Mouse (Mus musculus) embryonic facial prominence, embryonic 12.5 days (tissue): ENCODE data around the gene Gal3st4. TPM values are rescaled to one million over a fixed set of nuclear protein-coding genes. Genes with fewer than 3 reads are reported as not detected.

Experiments
- ATAC-seq: fragments of 200-750 bp; cut with Nextera tagmentation; 2 replicates; pipeline ENCODE4 v1.8.0; 2017; ENCODE audit not compliant: insufficient number of reproducible peaks, insufficient read depth, low FRiP score, low TSS enrichment
- H3K27ac ChIP-seq: fragments of 300-500 bp; sonication (generic); 2 replicates; pipeline ENCODE4 v1.5.1; 2016; ENCODE audit warnings: mild to moderate bottlenecking
- H3K27me3 ChIP-seq: fragments of 300-500 bp; sonication (generic); 2 replicates; pipeline ENCODE4 v1.6.1; 2016; ENCODE audit warnings: mild to moderate bottlenecking, moderate library complexity
- H3K36me3 ChIP-seq: fragments of 300-500 bp; sonication (generic); 2 replicates; pipeline ENCODE4 v1.6.1; 2016; ENCODE audit warnings: mild to moderate bottlenecking
- H3K4me1 ChIP-seq: fragments of 300-500 bp; sonication (generic); 2 replicates; pipeline ENCODE4 v1.6.1; 2016
- H3K4me2 ChIP-seq: fragments of 300-500 bp; sonication (generic); replicated peaks from 2 replicates; pipeline ENCODE4 v1.6.1; 2016; ENCODE audit warnings: mild to moderate bottlenecking, moderate library complexity
- H3K4me3 ChIP-seq: fragments of 300-500 bp; sonication (generic); 2 replicates; pipeline ENCODE4 v1.5.1; 2016; ENCODE audit warnings: mild to moderate bottlenecking
- H3K9ac ChIP-seq: fragments of 300-500 bp; sonication (generic); 2 replicates; pipeline ENCODE4 v1.6.1; 2016; ENCODE audit warnings: mild to moderate bottlenecking, moderate library complexity
- H3K9me3 ChIP-seq: fragments of 300-500 bp; sonication (generic); 2 replicates; pipeline ENCODE4 v1.6.1; 2016; ENCODE audit warnings: mild to moderate bottlenecking, moderate library complexity
- WGBS: fragments of 180-500 bp; shearing (Covaris S2); methylation state at CpG from one replicate; pipeline ENCODE4 v1.1.7; 2016; 5-methylcytosine and 5-hydroxymethylcytosine counted together
- polyA plus RNA-seq: library from polyadenylated mRNA; unstranded; fragments of >200 nt; fragmentation: Nextera tagmentation; extraction: Ambion mirVana; gene quantifications from 2 replicates; pipeline ENCODE4 v1.2.1, GENCODE M21; 2016

The Gal3st4 gene
- polyA plus RNA-seq, 1 experiment from 2014 or later: 4.3 TPM

DNA sequence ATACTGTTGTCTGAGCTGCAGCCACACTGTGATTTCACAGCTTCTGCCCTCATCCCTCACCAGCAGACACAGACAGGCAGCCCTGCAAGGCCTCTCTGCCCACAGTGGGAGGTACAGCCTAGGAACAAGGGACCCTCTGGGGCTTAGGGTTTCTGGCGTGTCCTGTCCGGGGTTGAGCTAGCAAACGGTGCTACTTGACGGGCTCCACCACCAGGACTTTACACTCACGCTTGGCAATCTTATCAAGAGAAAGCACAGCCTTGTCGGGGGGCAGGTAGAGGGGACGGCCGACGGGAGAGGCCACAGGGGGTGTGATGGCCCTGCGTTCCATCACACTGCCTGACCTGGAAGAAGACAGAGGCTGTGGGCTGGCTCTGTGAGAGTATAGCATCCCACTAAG, 12.6 kb downstream of the Gal3st4 start:
- Histone ChIP-seq H3K27me3 (no peaks in the 10 kb centered on the region), H3K9ac (no peak overlapping the region), H3K4me2 (no peak overlapping the region), H3K4me3 (no peak overlapping the region), H3K36me3 (peaks cover 40% of the 10 kb centered on the region), H3K27ac (no peak overlapping the region), H3K4me1 (peaks cover 20% of the 10 kb centered on the region), H3K9me3 (no peaks in the 10 kb centered on the region)
- 76% methylated on average over 10 of the region's 10 CpGs for WGBS
- no peak for ATAC-seq

DNA sequence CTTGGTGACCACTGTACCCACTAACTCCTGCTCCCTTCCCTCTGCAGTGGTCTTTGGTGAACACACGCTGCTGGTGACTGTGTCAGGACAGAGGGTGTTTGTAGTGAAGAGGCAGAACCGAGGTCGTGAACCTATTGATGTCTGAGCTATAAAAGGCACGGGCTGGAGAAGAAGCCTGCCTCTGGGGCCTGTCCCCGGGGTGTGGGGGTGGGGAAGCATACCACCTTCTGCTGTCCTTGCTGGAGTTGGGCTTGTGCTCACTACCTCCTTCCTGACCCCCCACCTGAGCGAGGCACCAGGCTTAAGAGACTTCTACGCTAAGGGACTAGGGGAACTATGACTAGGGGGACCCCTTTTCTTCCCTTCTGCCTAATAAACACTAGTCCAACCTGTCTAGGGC, 13.6 kb downstream of the Gal3st4 start:
- H3K9me3 ChIP-seq: no peaks in the 10 kb centered on the region
- H3K9ac ChIP-seq: no peak overlapping the region
- no peak overlapping the region for H3K27ac ChIP-seq
- H3K4me3 ChIP-seq: no peak overlapping the region
- ATAC-seq: no peak
- peaks cover 40% of the 10 kb centered on the region for H3K36me3 ChIP-seq
- no peak overlapping the region for H3K4me2 ChIP-seq
- no peaks in the 10 kb centered on the region for H3K27me3 ChIP-seq
- WGBS: 54% methylated on average over 7 of the region's 7 CpGs
- peaks cover 16% of the 10 kb centered on the region for H3K4me1 ChIP-seq

DNA sequence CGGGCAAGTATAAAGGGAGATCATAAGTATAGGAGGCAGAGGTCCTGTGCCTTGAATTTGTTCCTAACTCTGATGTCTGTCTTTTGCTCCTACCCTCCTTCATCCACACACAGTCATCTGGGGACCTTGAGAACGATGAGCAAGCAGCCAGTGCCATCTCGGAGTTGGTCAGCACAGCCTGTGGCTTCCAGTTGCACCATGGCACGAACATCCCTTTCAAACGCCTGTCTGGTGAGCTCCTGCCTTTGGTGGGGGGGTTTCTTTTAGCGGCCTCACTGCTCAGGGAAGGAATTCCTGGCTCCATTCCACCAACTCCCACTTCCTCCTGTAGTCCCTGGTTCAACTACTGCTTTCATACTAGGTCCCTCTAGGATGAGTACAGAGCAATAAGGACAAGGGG, 14.1 kb downstream of the Gal3st4 start:
- Histone ChIP-seq H3K9me3 (no peaks in the 10 kb centered on the region), H3K27ac (no peak overlapping the region), H3K4me2 (no peak overlapping the region), H3K4me1 (peaks cover 16% of the 10 kb centered on the region), H3K36me3 (peaks cover 40% of the 10 kb centered on the region), H3K9ac (no peak overlapping the region; the same call in 1 of the 2 replicates), H3K4me3 (no peak overlapping the region), H3K27me3 (no peaks in the 10 kb centered on the region)
- 74% methylated on average over 6 of the region's 6 CpGs for WGBS
- no peak for ATAC-seq

DNA sequence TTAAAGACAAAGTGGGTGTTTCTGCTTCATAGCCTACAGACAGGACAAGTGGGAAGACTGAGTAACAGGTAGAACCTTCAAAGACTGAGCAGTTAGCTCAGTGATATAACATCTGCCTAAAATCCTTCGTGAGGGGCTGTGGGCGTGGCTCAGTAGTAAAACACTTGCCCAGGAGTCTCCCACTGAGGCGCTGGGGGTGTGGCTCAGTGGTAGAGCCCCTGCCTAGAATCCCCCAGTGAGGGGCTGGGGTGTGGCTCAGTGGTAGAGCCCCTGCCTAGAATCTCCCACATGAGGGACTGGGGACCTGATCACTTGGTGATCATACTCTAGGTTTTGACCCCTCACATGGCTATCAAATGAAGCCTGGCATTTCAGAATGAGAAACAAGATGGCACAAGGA, 14.6 kb downstream of the Gal3st4 start:
- Histone ChIP-seq H3K27me3 (no peaks in the 10 kb centered on the region), H3K36me3 (peaks cover 40% of the 10 kb centered on the region), H3K9me3 (no peaks in the 10 kb centered on the region), H3K4me1 (peaks cover 13% of the 10 kb centered on the region), H3K27ac (no peak overlapping the region), H3K4me2 (no peak overlapping the region), H3K4me3 (no peak overlapping the region), H3K9ac (no peak overlapping the region; the same call in 1 of the 2 replicates)
- 82% methylated on average over 3 of the region's 3 CpGs for WGBS
- no peak for ATAC-seq

DNA sequence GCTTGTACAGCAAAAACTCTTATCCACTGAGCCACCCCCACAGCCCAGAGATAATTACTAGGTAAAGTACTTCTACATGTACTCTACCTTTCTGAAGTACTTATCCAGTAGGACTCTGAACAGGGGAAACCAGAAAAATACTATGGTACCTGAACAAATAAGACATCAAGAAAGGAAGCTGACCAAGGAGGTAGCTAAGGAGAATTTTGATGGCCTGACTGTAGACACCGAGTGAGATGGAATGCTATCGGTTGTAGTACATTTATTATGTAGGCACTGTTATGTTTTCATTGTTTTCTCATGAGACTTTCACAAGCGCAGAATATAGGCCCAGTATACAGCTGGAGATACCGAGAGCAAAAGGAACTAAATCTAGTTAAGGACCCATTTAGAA, 15.1 kb downstream of the Gal3st4 start:
- Histone ChIP-seq H3K9ac (no peak overlapping the region), H3K4me3 (no peak overlapping the region), H3K9me3 (no peaks in the 10 kb centered on the region), H3K4me2 (no peak overlapping the region), H3K27ac (no peak overlapping the region), H3K36me3 (peaks cover 40% of the 10 kb centered on the region), H3K27me3 (no peaks in the 10 kb centered on the region), H3K4me1 (peaks cover 8% of the 10 kb centered on the region)
- no peak for ATAC-seq
- 92% methylated on average over 4 of the region's 4 CpGs for WGBS

DNA sequence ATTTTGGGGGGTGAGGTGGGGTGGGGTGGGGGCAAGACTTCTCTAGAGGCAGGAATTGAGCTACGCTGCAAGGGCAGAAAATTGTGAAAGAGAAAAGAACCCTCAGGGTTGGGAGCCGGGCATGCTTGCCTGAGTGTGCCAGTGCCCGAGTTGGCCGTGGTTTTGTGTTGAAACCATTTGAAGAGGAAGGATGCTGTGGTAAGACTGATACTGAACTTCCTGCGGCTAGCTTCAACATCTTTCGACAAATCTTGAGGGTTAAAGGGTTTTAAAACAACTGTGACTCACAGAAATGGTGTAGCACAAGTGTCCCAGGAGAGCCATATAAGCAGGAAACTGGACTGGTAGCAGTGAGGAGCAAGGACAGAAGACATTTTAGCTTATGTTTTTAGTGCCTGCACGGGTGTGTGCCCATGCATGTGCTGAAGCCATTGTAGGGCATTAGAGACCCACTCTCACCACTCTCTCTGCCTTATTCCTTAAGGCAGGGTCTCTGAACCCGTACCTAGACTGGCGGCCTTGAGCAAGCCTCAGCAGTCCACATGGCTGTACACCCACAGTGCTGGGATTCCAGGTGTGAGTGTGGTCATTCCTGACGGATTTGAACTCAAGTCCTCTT, 15.6 kb downstream of the Gal3st4 start:
- 0 out of 2 replicates have a peak, but pooled peaks cover 4% of the 10 kb centered on the region for H3K4me1 ChIP-seq
- no peak overlapping the region for H3K27ac ChIP-seq
- no peaks in the 10 kb centered on the region for H3K27me3 ChIP-seq
- peaks cover 38% of the 10 kb centered on the region for H3K36me3 ChIP-seq
- H3K9ac ChIP-seq: no peak overlapping the region
- ATAC-seq: no peak
- H3K4me2 ChIP-seq: no peak overlapping the region
- no peak overlapping the region for H3K4me3 ChIP-seq
- 88% methylated on average over 10 of the region's 10 CpGs for WGBS
- H3K9me3 ChIP-seq: no peaks in the 10 kb centered on the region

DNA sequence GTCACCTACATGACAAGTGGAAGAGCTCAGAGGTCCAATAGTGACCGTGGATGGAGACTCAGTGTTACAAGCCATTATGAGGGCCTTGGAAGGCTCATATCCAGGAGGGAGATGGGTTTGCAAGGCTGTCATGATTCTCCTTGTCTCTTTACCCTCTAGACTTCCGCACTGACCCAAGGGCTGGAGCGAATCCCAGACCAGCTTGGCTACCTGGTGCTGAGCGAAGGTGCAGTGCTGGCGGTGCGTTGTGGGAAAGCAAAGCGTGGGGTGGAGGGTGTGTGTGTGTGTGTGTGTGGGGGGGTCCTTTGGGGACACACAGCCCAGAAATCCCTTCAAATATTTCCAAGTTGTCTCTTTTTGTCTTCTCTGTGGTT, 16.6 kb downstream of the Gal3st4 start:
- H3K27me3 ChIP-seq: no peaks in the 10 kb centered on the region
- H3K9ac ChIP-seq: peak overlapping the region; percentile 61
- 0 out of 2 replicates have a peak, but pooled peaks cover 4% of the 10 kb centered on the region for H3K4me1 ChIP-seq
- 28% methylated on average over 7 of the region's 7 CpGs for WGBS
- no peak for ATAC-seq
- H3K4me2 ChIP-seq: peak overlapping the region; percentile 61
- H3K27ac ChIP-seq: 0 out of 2 replicates have a peak overlapping the region, but pooled peaks have one; percentile 41
- no peaks in the 10 kb centered on the region for H3K9me3 ChIP-seq
- peaks cover 28% of the 10 kb centered on the region for H3K36me3 ChIP-seq
- H3K4me3 ChIP-seq: peak overlapping the region; percentile 68

DNA sequence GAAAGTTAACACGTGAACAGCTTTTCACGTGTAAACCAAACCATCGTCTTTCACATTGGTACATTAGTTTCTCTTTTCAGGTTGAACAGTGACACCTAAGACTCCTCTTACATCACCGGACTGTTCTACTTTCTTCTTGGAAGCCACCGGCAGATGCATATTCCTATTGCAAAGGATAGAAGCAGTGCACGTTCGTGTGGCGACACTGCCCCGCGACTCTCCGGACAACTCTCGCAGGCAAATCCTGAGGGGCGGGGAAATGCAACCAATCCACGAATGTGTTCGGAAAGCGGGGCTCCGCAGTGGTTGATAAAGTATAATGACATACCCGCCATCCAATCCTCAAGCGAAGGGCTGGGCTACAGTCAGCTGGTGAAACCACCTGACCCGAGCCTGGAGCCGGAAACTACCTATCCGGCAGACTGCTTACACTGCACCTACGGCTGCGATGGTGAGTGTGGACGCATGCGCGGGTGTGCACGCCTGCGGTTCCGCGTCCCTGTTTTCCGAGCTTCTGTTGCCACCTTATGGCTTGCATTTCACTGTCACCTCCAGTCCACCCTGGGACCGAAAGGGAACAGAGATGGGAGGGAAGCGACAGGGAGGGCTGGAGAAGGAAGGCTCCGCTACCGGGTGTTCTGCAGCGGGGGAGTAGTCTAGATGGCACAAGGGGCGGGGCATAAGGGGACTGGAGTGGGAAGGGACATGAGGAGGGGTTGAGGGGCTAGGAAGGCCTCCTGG, 17.1 kb downstream of the Gal3st4 start, which contains the start of gene Lamtor4:
Gene Lamtor4 (plus strand): TSS at position 130 of the 741 bp plus-strand sequence.
- ATAC-seq: peak; percentile 99
- Histone ChIP-seq H3K9me3 (no peaks in the 10 kb centered on the region), H3K4me3 (peak within 1 kb of the TSS; percentile 68), H3K4me1 (0 out of 2 replicates have a peak, but pooled peaks cover 4% of the 10 kb centered on the region), H3K27ac (peak within 1 kb of the TSS; percentile 41), H3K36me3 (peaks cover 22% of the 10 kb centered on the region), H3K27me3 (no peaks in the 10 kb centered on the region), H3K9ac (peak within 1 kb of the TSS; percentile 61), H3K4me2 (peak within 1 kb of the TSS; percentile 61)
- WGBS: under 1% methylated on average over 38 of the region's 38 CpGs

DNA sequence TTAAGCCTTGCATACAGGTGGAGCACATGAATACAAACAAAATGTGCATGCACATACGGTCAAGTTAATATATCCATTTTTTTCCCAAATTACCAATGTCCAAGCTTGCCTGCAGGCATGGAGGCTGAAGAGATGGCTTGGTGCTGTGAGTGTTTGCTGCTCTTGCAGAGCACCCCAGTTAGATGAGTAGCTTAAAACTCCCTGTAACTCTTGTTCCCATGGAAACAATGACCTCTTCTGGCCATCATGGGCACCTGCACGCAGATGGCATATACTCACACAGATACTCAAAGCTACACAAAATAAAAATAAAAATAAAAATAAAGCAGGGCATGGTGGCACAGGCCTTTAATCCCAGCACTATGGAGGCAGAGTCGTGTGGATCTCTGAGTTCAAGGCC, 19.6 kb downstream of the Gal3st4 start:
- H3K4me2 ChIP-seq: no peak overlapping the region
- H3K9ac ChIP-seq: no peak overlapping the region
- H3K27me3 ChIP-seq: no peaks in the 10 kb centered on the region
- ATAC-seq: no peak
- WGBS: 87% methylated on average over 3 of the region's 3 CpGs
- 0 out of 2 replicates have a peak, but pooled peaks cover 4% of the 10 kb centered on the region for H3K4me1 ChIP-seq
- no peaks in the 10 kb centered on the region; the same call in none of the 2 replicates for H3K36me3 ChIP-seq
- H3K4me3 ChIP-seq: no peak overlapping the region
- H3K9me3 ChIP-seq: no peaks in the 10 kb centered on the region
- H3K27ac ChIP-seq: no peak overlapping the region

DNA sequence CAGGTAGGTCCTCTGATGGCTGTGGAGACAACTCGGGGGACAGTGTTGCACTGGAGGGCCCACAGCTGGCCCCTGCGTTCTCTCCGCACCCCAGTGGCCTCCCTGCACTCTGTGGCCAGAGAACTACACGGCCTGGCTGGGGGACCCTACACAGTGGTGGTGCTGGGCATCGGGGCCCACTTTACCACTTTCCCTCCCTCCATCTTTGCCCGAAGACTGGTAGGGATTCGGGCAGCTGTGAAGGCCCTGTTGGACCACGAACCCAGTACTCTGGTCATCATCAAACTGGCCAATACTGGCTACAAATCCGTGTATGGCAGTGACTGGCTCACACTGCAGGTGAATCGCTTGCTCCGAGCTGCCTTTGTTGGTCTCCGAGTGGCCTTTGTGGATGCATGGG, 21.5 kb downstream of the Gal3st4 start:
- 83% methylated on average over 12 of the region's 12 CpGs for WGBS
- Histone ChIP-seq H3K4me2 (no peak overlapping the region), H3K4me3 (no peak overlapping the region), H3K27me3 (no peaks in the 10 kb centered on the region), H3K27ac (no peak overlapping the region), H3K9me3 (no peaks in the 10 kb centered on the region), H3K36me3 (no peaks in the 10 kb centered on the region), H3K9ac (no peak overlapping the region), H3K4me1 (0 out of 2 replicates have a peak, but pooled peaks cover 2% of the 10 kb centered on the region)
- no peak for ATAC-seq

DNA sequence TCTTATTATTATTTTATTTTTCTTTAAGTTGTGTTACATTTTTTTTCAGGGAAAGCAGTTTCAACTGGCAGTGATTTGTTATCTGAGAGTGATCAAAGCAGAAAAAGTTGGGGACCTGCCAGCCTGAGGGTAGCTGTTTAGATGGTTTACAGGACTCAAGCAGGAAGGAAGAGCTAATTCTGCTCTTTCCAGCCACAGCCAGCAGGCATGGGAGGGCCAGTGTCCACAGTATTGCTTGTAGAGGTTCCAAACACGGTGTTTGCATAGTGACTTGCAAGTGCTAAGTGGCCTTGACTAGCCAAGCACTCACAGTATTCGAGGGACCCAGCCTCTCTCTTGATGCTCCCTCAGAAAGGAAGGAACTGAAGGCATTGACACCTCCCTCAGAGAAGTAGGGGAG, 31.1 kb downstream of the Gal3st4 start:
- Histone ChIP-seq H3K4me2 (no peak overlapping the region), H3K27me3 (no peaks in the 10 kb centered on the region), H3K4me1 (no peaks in the 10 kb centered on the region), H3K9ac (no peak overlapping the region), H3K4me3 (no peak overlapping the region), H3K27ac (no peak overlapping the region), H3K9me3 (no peaks in the 10 kb centered on the region), H3K36me3 (no peaks in the 10 kb centered on the region)
- no peak for ATAC-seq
- 41% methylated on average over 2 of the region's 2 CpGs for WGBS

DNA sequence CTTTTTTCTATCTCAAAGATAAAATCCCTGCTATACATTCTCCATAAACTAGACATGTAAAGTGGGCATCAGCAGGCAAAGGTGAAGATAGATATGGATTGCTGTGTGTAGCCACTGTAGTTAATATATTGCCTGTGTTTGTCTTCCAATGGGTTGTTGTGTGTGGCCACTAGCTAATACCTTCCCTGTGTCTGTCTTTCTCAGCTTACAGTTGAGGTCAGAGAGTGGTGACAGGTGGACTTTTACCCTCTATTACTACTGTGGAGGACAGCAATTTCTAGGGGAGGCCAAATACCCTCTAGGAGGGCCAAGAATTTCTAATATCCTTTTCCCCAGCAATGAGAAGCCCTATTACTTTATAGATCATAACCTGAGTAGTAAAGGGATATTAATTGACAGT, 38.4 kb downstream of the Gal3st4 start:
- Histone ChIP-seq H3K9ac (no peak overlapping the region), H3K9me3 (no peaks in the 10 kb centered on the region), H3K4me1 (no peaks in the 10 kb centered on the region), H3K27ac (no peak overlapping the region), H3K4me3 (no peak overlapping the region), H3K27me3 (no peaks in the 10 kb centered on the region), H3K4me2 (no peak overlapping the region), H3K36me3 (no peaks in the 10 kb centered on the region)
- no peak for ATAC-seq
